Mouse (Mus musculus) forebrain, embryonic 13.5 days (tissue): Measurements from ENCODE around the gene Grm1. TPM values are rescaled to one million over a fixed set of nuclear protein-coding genes. Genes with fewer than 3 reads are reported as not detected.
A peak's percentile ranks its signal among the peaks of the same experiment; 100 is the strongest.

Source experiments
- ATAC-seq: fragments of 200-750 bp; cut with Nextera tagmentation; 2 replicates; pipeline ENCODE4 v1.8.0; 2017
- H3K27ac ChIP-seq: fragments of 300-500 bp; sonication (generic); 2 replicates; pipeline ENCODE4 v1.5.1; 2015; ENCODE audit warnings: inconsistent platforms, mild to moderate bottlenecking, moderate library complexity
- H3K27me3 ChIP-seq: fragments of 300-500 bp; sonication (generic); 2 replicates; pipeline ENCODE4 v1.6.1; 2015; ENCODE audit warnings: mild to moderate bottlenecking, inconsistent platforms
- H3K36me3 ChIP-seq: fragments of 300-500 bp; sonication (generic); 2 replicates; pipeline ENCODE4 v1.6.1; 2015; ENCODE audit warnings: mild to moderate bottlenecking, inconsistent platforms; ENCODE audit not compliant: poor library complexity, severe bottlenecking
- H3K4me1 ChIP-seq: fragments of 300-500 bp; sonication (generic); 2 replicates; pipeline ENCODE4 v1.6.1; 2015; ENCODE audit warnings: inconsistent platforms
- H3K4me2 ChIP-seq: fragments of 300-500 bp; sonication (generic); 2 replicates; pipeline ENCODE4 v1.6.1; 2015; ENCODE audit warnings: inconsistent platforms, mild to moderate bottlenecking, moderate library complexity
- H3K4me3 ChIP-seq: fragments of 300-500 bp; sonication (generic); 2 replicates; pipeline ENCODE4 v1.5.1; 2015; ENCODE audit warnings: mild to moderate bottlenecking, inconsistent platforms
- H3K9ac ChIP-seq: fragments of 300-500 bp; sonication (generic); 2 replicates; pipeline ENCODE4 v1.6.1; 2015; ENCODE audit warnings: mild to moderate bottlenecking, inconsistent platforms
- H3K9me3 ChIP-seq: fragments of 300-500 bp; sonication (generic); replicated peaks from 2 replicates; pipeline ENCODE4 v1.6.1; 2016; ENCODE audit warnings: inconsistent platforms
- WGBS: fragments of 180-500 bp; shearing (Covaris S2); methylation state at CpG from one replicate; pipeline ENCODE4 v1.1.7; 2015; 5-methylcytosine and 5-hydroxymethylcytosine counted together
- polyA plus RNA-seq: library from polyadenylated mRNA; unstranded; fragments of >200 nt; fragmentation: Nextera tagmentation; extraction: Ambion mirVana; gene quantifications from 2 replicates; pipeline ENCODE4 v1.2.1, GENCODE M21; 2015

Grm1 gene
- polyA plus RNA-seq, 1 experiment from 2014 or later: 2.6 TPM

DNA sequence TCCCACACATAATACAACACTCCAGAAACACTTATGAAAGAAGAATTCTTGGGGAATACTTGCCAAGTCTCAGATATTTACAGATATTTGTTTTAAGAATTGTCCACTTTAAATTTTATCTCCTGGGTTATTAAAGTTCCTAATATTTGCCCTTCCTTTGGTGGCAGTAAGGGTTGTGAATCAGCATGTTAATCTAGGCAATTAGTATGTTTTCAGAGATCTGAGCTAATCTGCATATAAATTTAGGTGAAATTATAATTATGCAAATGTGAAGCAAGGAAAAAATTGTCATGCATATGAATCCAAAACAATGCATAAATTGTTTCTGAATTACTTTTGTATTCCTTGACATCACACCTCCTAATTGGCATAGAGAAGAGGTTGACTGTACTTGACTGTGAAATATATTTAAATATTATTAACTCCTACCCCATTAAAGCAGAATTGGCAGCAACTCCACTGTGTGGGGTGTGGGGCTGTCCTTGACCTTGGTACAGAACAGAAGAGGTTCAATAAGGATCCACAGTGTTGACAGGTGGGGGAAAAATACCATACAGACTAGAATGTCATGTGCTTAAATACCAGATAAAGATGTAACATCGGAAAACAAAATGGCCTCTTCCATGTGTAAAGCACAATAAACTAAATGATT, 37.6 kb downstream of the Grm1 start:
- Histone ChIP-seq H3K4me1 (no peaks in the 10 kb centered on the region), H3K9me3 (no peaks in the 10 kb centered on the region), H3K27me3 (no peaks in the 10 kb centered on the region), H3K27ac (no peak overlapping the region), H3K9ac (no peak overlapping the region), H3K4me3 (no peak overlapping the region), H3K36me3 (no peaks in the 10 kb centered on the region), H3K4me2 (no peak overlapping the region)
- peak; percentile 93 for ATAC-seq
- WGBS: 60% methylated on average over 1 of the region's 1 CpGs

DNA sequence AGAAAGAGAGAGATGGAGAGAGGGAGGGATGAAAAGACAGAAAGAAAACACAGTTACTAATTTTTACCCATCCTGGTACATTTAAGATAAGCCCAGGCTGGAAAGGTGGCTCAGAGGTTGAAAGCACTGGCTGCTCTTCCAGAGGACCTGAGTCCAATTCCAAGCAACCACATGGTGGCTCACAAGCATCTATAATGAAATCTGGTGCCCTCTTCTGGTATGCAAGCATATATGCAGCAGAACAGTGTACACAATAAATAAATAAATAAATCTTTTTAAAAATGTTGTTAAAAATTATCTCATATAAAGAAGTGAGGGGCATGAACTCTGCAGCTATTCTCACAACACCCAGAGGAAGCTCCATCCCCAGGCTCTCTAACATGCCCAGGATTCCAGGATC, 42.8 kb downstream of the Grm1 start:
- Histone ChIP-seq H3K27me3 (no peaks in the 10 kb centered on the region), H3K36me3 (no peaks in the 10 kb centered on the region), H3K4me1 (no peaks in the 10 kb centered on the region), H3K4me3 (no peak overlapping the region), H3K27ac (no peak overlapping the region), H3K4me2 (no peak overlapping the region), H3K9me3 (no peaks in the 10 kb centered on the region), H3K9ac (no peak overlapping the region)
- ATAC-seq: no peak

DNA sequence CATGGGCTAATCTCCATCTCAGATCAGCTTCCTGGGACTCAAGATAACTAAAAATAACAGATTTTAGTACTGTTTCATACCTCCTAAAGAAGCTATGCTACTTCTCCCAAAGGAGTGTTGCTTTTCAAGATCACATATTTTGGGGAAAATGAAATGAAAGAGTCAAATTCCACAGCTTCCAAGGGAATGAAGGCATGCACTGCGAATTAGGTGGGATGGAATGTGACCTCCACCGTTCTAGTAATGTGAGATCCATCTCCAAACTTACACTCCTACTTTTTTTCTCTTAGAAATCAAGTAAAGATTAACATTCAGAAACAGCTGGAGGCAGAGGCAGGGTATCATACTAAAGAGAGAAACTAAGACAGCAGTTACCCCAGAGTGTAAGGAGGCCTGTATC, 49.9 kb downstream of the Grm1 start:
- no peak overlapping the region for H3K4me3 ChIP-seq
- no peaks in the 10 kb centered on the region for H3K36me3 ChIP-seq
- H3K27ac ChIP-seq: no peak overlapping the region
- no peaks in the 10 kb centered on the region for H3K27me3 ChIP-seq
- 81% methylated on average over 2 of the region's 2 CpGs for WGBS
- no peak overlapping the region for H3K9ac ChIP-seq
- ATAC-seq: no peak
- H3K4me1 ChIP-seq: no peaks in the 10 kb centered on the region
- H3K9me3 ChIP-seq: no peaks in the 10 kb centered on the region
- no peak overlapping the region for H3K4me2 ChIP-seq

DNA sequence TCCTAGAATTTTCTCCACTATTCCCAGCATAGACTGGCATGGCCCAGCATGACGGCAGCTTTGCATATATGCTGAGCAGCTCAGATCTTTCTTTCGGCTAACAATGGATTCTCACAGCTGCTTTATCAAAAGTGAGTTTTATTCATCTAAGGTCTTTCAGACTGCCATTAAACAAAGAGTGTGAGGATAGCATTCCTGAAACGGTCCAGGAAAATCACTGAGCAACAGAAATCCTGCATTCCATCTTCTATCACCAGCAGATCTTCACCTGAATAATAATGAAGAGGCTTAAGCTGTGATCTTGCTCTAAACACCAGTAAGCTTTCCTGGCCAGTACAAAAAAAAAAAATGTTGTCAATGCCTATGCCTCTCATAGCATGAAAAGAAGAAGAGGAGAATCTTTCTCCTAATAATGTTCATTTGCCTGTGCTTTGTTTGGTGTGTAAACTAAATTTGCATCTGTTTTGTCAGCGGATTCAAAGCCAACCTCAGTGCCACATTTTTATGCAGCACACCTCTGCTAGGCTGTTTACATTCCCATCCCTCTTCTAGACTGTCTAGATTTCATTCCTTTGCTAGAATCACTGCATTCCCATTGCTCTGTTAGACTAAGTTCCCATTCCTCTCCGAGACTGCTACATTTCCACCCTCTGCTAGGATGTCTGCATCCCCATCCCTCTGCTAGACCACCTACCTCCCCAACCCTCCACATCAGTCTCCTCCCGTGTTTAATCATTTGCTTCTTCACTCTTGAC, 56.2 kb downstream of the Grm1 start:
- Histone ChIP-seq H3K4me2 (no peak overlapping the region), H3K9ac (no peak overlapping the region), H3K4me1 (peaks cover 9% of the 10 kb centered on the region; the same call in 1 of the 2 replicates), H3K36me3 (no peaks in the 10 kb centered on the region), H3K4me3 (no peak overlapping the region), H3K9me3 (no peaks in the 10 kb centered on the region), H3K27ac (no peak overlapping the region), H3K27me3 (no peaks in the 10 kb centered on the region)
- 21% methylated on average over 6 of the region's 6 CpGs for WGBS
- no peak; the same call in 1 of the 2 replicates for ATAC-seq

DNA sequence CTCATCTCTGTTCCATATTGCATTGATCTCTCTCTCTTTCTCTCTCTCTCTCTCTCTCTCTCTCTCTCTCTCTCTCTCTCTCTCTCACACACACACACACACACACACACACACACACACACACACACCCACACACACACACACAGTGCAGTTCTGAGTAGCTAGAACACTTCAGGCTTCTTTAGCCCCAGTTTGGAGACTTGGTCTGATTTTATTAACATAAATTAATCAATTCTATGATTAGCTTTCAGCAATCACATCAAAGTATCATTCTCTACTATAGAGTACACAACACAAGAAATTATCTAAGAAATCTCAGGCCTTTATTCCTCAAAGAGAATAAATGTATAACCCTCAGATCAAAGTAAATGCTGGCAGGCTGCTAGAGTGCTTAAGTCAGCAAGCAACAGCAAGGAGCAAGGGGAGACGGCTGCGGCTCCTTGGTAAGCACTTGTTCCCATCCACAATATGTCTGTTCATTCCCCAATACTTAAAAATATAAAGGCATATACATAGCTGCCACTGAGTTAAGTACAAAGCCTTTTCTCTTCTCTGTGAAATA, 63.1 kb downstream of the Grm1 start:
- ATAC-seq: no peak
- 80% methylated on average over 2 of the region's 2 CpGs for WGBS
- Histone ChIP-seq H3K4me1 (no peaks in the 10 kb centered on the region), H3K4me2 (no peak overlapping the region), H3K27me3 (no peaks in the 10 kb centered on the region), H3K9me3 (no peaks in the 10 kb centered on the region), H3K4me3 (no peak overlapping the region), H3K9ac (no peak overlapping the region), H3K27ac (no peak overlapping the region), H3K36me3 (no peaks in the 10 kb centered on the region)

DNA sequence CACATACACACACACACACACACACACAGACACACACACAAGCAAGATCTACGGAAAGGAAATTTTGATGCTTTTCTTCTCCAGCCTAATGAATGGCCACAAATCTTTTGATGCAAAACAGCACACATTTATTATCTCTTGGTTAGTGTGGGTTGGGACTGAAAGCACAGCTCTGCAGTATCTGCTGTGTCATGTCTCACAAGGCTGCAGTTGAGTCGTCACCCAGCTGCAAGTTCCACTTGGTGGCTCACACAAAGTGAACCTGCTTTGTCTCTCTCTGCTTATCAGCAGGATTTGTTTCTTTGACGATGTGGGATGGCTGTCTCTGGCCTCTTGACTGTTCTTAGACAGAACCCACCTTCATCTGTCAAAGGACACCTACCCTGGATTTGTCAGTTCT, 68.5 kb downstream of the Grm1 start:
- ATAC-seq: no peak
- no peak overlapping the region for H3K4me3 ChIP-seq
- H3K4me1 ChIP-seq: no peaks in the 10 kb centered on the region
- no peak overlapping the region for H3K27ac ChIP-seq
- WGBS: 67% methylated on average over 3 of the region's 3 CpGs
- no peak overlapping the region for H3K4me2 ChIP-seq
- H3K9me3 ChIP-seq: no peaks in the 10 kb centered on the region
- H3K36me3 ChIP-seq: no peaks in the 10 kb centered on the region
- no peaks in the 10 kb centered on the region for H3K27me3 ChIP-seq
- no peak overlapping the region for H3K9ac ChIP-seq

DNA sequence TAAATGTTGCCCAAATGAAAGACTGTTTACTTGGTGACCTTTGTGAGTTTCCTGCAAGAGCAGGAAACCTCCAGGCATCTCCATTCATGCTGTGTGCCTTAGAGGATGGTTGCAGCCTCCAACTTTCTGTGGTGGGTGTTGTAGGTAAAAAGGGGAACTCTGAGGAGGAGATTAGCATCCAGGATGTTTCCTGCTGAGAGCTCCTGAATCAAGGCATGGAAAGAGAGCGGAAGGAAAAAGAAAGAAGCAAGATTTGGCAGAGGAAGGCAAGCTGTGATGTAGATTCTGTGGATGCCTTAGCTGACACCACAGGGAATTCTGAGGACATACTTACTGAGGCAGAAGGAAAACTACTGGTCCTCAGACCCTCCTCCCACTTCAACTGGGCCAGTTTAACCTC, 85.4 kb downstream of the Grm1 start:
- Histone ChIP-seq H3K9ac (no peak overlapping the region), H3K4me2 (no peak overlapping the region), H3K36me3 (no peaks in the 10 kb centered on the region), H3K27ac (no peak overlapping the region), H3K4me1 (no peaks in the 10 kb centered on the region), H3K27me3 (no peaks in the 10 kb centered on the region), H3K9me3 (no peaks in the 10 kb centered on the region), H3K4me3 (no peak overlapping the region)
- 11% methylated on average over 1 of the region's 1 CpGs for WGBS
- ATAC-seq: no peak

DNA sequence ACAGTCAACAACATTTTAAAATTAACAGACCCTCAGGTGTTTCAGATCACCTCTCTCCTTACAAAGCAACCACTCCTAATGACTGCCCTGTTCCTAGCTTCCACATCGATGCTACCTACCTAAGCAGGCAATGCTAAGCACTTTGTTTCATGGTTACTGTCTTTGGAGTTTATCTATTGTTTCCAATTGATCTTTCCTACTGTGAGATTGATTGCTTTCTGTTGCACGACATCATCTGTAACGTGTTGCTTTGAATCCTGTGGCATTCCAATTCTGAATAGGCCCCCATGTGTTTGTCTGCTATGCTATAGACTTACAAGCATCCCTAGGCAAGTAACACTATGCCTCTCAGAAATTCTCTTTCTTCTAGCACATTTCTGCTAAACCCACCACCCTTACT, 90.4 kb downstream of the Grm1 start:
- H3K9me3 ChIP-seq: no peaks in the 10 kb centered on the region
- H3K9ac ChIP-seq: no peak overlapping the region
- no peak overlapping the region for H3K4me3 ChIP-seq
- H3K4me2 ChIP-seq: no peak overlapping the region
- H3K27me3 ChIP-seq: no peaks in the 10 kb centered on the region
- no peaks in the 10 kb centered on the region for H3K36me3 ChIP-seq
- no peak for ATAC-seq
- 49% methylated on average over 3 of the region's 3 CpGs for WGBS
- H3K27ac ChIP-seq: no peak overlapping the region
- H3K4me1 ChIP-seq: no peaks in the 10 kb centered on the region

DNA sequence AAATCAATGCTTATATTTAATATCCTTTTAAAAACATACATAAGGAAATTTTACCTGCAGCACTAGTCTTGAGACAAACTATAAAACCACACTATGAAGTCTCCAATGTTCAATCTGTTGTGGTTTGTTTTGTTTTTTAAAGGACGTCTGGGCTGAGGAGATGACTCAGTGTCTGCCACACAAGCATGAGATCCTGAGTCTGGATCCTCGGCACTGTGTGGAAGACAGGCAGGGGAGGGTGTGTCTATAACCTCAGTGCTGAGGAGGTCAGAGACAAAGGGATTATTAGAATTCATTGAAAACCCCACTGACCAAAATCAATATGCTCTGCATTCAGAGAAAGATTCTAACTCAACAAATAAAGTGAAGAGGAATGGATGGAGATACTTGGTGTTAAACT, 110.8 kb downstream of the Grm1 start:
- no peak overlapping the region for H3K27ac ChIP-seq
- 58% methylated on average over 2 of the region's 2 CpGs for WGBS
- no peaks in the 10 kb centered on the region for H3K4me1 ChIP-seq
- ATAC-seq: no peak
- no peak overlapping the region for H3K4me2 ChIP-seq
- no peaks in the 10 kb centered on the region for H3K36me3 ChIP-seq
- H3K4me3 ChIP-seq: no peak overlapping the region
- no peaks in the 10 kb centered on the region for H3K9me3 ChIP-seq
- H3K9ac ChIP-seq: no peak overlapping the region
- no peaks in the 10 kb centered on the region for H3K27me3 ChIP-seq

DNA sequence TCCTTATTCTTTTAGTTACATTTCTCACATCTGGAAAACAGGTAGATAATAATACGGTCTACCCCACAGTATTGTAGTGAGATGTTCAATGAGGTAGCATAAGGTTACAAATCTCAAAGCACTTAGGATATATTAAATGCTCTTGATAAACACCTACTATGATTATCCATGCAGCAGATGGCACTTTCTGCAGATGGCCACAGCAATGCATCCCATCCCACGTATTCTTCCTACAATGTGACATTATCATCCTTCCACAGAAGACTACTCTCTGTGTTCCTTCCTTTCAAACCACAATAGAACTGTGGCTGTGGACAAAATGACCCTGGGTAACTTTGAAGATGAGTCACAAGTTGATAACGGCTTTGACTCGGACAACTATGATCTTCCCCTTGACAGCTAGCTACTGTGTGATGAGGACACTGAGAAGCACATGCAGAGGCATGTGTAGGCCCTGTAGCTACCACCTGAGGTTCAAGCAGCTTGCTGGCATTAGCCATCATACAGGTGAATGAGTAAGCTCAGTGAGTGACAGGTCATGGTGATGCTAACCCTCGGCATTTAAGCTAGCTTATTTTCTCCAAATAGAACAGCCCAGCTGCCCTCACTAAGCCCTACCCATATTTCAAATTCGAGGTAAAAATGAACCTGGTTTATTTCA, 117.5 kb downstream of the Grm1 start:
- peaks cover 13% of the 10 kb centered on the region; the same call in 1 of the 2 replicates for H3K9me3 ChIP-seq
- 81% methylated on average over 6 of the region's 6 CpGs for WGBS
- no peak overlapping the region for H3K4me2 ChIP-seq

DNA sequence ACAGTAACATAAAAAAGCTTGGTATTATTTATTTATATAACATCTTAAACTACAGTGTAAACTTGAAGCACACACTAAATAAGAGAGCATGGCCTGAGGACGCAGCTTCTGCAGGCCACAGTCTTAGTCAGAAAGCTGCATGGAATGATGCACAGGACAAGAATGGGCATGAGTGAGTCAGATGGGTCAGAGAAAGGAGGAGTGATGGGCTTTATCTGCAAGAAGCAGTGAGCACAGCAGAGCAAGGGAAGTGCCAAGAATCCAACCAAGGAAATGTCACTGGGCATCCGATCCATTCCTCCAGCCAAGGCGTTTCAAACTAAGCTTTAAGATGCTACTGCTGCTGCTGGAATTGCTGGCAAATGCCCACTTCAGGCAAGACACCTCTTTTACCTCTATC, 131.6 kb downstream of the Grm1 start:
- Histone ChIP-seq H3K27ac (no peak overlapping the region), H3K9me3 (no peaks in the 10 kb centered on the region), H3K4me1 (no peaks in the 10 kb centered on the region), H3K36me3 (no peaks in the 10 kb centered on the region), H3K4me3 (no peak overlapping the region), H3K27me3 (no peaks in the 10 kb centered on the region), H3K9ac (no peak overlapping the region), H3K4me2 (no peak overlapping the region)
- ATAC-seq: no peak
- 76% methylated on average over 3 of the region's 3 CpGs for WGBS

More for the DNA sequence above, 117.5 kb downstream of the Grm1 start:
- Histone ChIP-seq H3K36me3 (no peaks in the 10 kb centered on the region), H3K4me3 (no peak overlapping the region), H3K4me1 (no peaks in the 10 kb centered on the region), H3K27ac (no peak overlapping the region), H3K9ac (no peak overlapping the region), H3K27me3 (no peaks in the 10 kb centered on the region)
- no peak for ATAC-seq

DNA sequence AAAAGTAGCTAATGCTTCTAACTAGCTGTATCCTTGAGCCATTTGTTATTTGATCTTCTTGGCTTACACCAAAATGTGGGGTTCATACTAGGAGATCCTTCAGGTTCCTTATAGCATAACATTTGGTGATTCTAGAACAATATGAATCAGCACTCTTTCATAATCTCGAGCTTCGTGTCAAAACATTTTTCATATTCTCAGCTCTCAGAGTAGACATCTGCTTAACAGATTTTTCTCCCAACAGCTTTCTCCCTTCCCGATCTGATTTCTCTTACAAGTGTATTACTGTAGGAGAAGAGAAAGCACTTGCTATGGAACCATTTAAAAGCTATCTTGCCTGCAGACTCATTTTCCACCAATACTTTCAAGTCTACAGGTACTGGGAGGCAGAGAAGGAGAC, 133.0 kb downstream of the Grm1 start:
- Histone ChIP-seq H3K4me3 (no peak overlapping the region), H3K36me3 (no peaks in the 10 kb centered on the region), H3K27ac (no peak overlapping the region), H3K4me1 (no peaks in the 10 kb centered on the region), H3K9ac (no peak overlapping the region), H3K4me2 (no peak overlapping the region), H3K27me3 (no peaks in the 10 kb centered on the region), H3K9me3 (no peaks in the 10 kb centered on the region)
- 90% methylated on average over 3 of the region's 3 CpGs for WGBS
- peak; percentile 21; the same call in 1 of the 2 replicates for ATAC-seq
